Mouse (Mus musculus) neural tube, embryonic 14.5 days (tissue): Measurements from ENCODE around the gene Gpd1. TPM values are rescaled to one million over a fixed set of nuclear protein-coding genes. Genes with fewer than 3 reads are reported as not detected.

Source experiments
- ATAC-seq: fragments of 200-750 bp; cut with Nextera tagmentation; 2 replicates; pipeline ENCODE4 v1.8.0; 2017; ENCODE audit warnings: low read depth, mild to moderate bottlenecking, moderate TSS enrichment, moderate library complexity
- H3K27ac ChIP-seq: fragments of 300-500 bp; sonication (generic); 2 replicates; pipeline ENCODE4 v1.5.1; 2014; ENCODE audit warnings: low read depth, mild to moderate bottlenecking, control low read depth, low read length, moderate library complexity, mixed read lengths
- H3K27me3 ChIP-seq: fragments of 300-500 bp; sonication (generic); 2 replicates; pipeline ENCODE4 v1.6.1; 2014; ENCODE audit warnings: low read length; ENCODE audit not compliant: control insufficient read depth, insufficient read depth
- H3K36me3 ChIP-seq: fragments of 300-500 bp; sonication (generic); 2 replicates; pipeline ENCODE4 v1.6.1; 2014; ENCODE audit warnings: low read length, mixed read lengths; ENCODE audit not compliant: control insufficient read depth, insufficient read depth
- H3K4me1 ChIP-seq: fragments of 300-500 bp; sonication (generic); 2 replicates; pipeline ENCODE4 v1.6.1; 2014; ENCODE audit warnings: low read length; ENCODE audit not compliant: control insufficient read depth, insufficient read depth
- H3K4me2 ChIP-seq: fragments of 300-500 bp; sonication (generic); 2 replicates; pipeline ENCODE4 v1.6.1; 2014; ENCODE audit warnings: mild to moderate bottlenecking, low read depth, low read length, control low read depth
- H3K4me3 ChIP-seq: fragments of 300-500 bp; sonication (generic); 2 replicates; pipeline ENCODE4 v1.5.1; 2014; ENCODE audit warnings: low read depth, low read length, control low read depth, mixed read lengths
- H3K9ac ChIP-seq: fragments of 300-500 bp; sonication (generic); replicated peaks from 2 replicates; pipeline ENCODE4 v1.6.1; 2014; ENCODE audit warnings: low read depth, mild to moderate bottlenecking, control low read depth, low read length, mixed read lengths
- H3K9me3 ChIP-seq: fragments of 300-500 bp; sonication (generic); 2 replicates; pipeline ENCODE4 v1.6.1; 2016; ENCODE audit warnings: low read length; ENCODE audit not compliant: control insufficient read depth
- WGBS: fragments of 180-500 bp; shearing (Covaris S2); extraction: QIAGEN DNeasy Blood & Tissue Kit; methylation state at CpG from one replicate; pipeline ENCODE4 v1.1.7; 2014; 5-methylcytosine and 5-hydroxymethylcytosine counted together
- polyA plus RNA-seq: library from polyadenylated mRNA; unstranded; fragments of >200 nt; fragmentation: Nextera tagmentation; extraction: Ambion mirVana; gene quantifications from 2 replicates; pipeline ENCODE4 v1.2.1, GENCODE M21; 2014

Gene Gpd1
- polyA plus RNA-seq, 1 experiment from 2014 or later, result 1.2 TPM

DNA sequence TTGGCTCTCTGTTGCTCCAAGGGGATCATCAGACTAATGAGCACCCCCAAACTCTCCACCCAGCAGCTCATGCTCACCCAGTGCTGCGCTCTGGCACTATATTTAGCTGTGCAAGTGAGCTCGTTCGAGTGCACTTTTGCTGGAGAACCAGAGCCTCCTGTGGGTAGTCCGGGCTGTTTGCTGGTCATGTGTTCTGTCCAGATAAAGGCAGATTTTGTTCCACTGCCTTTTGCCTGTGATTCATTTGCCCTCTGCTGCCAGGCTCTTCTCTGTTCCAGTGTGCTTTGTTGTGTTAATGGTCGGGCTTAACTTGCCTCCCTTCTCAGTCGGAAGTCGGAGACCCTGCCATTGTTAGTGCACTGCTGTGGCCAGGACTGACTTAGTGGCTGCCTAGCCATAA is 12.4 kb upstream of the Gpd1 start:
- no peak for ATAC-seq
- WGBS, result 14% methylated on average over 7 of the region's 7 CpGs

DNA sequence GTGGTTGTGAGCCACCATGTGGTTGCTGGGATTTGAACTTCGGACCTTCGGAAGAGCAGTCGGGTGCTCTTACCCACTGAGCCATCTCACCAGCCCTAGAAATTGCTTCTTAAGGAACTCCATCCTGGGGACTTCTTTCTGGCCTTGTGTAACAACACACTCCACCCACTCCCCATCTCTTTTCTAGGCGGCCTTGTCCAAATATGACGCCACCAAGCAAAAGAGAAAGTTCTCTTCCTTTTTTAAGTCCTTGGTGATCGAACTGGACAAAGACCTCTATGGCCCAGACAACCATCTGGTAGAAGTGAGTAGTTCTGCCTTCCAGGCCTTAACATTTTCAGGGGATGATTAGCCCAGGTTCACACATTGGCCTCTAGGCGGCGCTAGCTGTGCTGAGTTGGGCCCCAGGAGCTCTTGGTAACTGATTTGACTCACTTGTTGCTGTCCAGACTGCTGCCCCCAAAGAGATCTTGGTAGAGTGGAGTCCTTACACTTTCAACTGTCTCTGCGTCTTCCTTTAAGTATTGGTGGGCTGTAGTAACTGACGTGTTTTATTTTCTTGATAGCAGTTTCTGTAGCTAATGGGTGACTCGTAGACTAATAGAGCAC is 11.8 kb upstream of the Gpd1 start, which contains the start of gene Gm17349:
Gene Gm17349 (minus strand): TSS at position 51 of the 609 bp plus-strand sequence.
- no peak for ATAC-seq
- Histone ChIP-seq H3K27ac (peak within 1 kb of the TSS; percentile 99), H3K9me3 (no peaks in the 10 kb centered on the region), H3K27me3 (no peaks in the 10 kb centered on the region), H3K4me2 (peak within 1 kb of the TSS; percentile 99), H3K4me3 (peak within 1 kb of the TSS; percentile 78), H3K9ac (peak within 1 kb of the TSS; percentile 98), H3K4me1 (peaks cover 24% of the 10 kb centered on the region), H3K36me3 (peaks cover 50% of the 10 kb centered on the region)
- 64% methylated on average over 10 of the region's 11 CpGs for WGBS

More for the DNA sequence above, 12.4 kb upstream of the Gpd1 start:
- peak overlapping the region; percentile 99 for H3K4me2 ChIP-seq
- H3K4me1 ChIP-seq, result peaks cover 24% of the 10 kb centered on the region
- H3K9me3 ChIP-seq, result no peaks in the 10 kb centered on the region
- peak overlapping the region; percentile 78 for H3K4me3 ChIP-seq
- peaks cover 44% of the 10 kb centered on the region for H3K36me3 ChIP-seq
- peak overlapping the region; percentile 98 for H3K9ac ChIP-seq
- peak overlapping the region; percentile 99 for H3K27ac ChIP-seq
- no peaks in the 10 kb centered on the region for H3K27me3 ChIP-seq

GRCm38 (mm10) chr15:99708176-99708575 is 9.1 kb upstream of the Gpd1 start:
- Histone ChIP-seq H3K9me3 (no peaks in the 10 kb centered on the region), H3K36me3 (peaks cover 76% of the 10 kb centered on the region), H3K4me3 (no peak overlapping the region), H3K27me3 (no peaks in the 10 kb centered on the region), H3K4me1 (peaks cover 19% of the 10 kb centered on the region), H3K4me2 (no peak overlapping the region), H3K9ac (no peak overlapping the region), H3K27ac (no peak overlapping the region)
- no peak for ATAC-seq
- WGBS, result 96% methylated on average over 13 of the region's 13 CpGs

- H3K4me2 ChIP-seq, result no peak overlapping the region
- H3K4me1 ChIP-seq, result no peaks in the 10 kb centered on the region; the same call in 1 of the 2 replicates
- 95% methylated on average over 10 of the region's 10 CpGs for WGBS
- no peak overlapping the region for H3K9ac ChIP-seq
- H3K4me3 ChIP-seq, result no peak overlapping the region
- H3K36me3 ChIP-seq, result peaks cover 80% of the 10 kb centered on the region
- no peaks in the 10 kb centered on the region for H3K27me3 ChIP-seq
- no peak overlapping the region for H3K27ac ChIP-seq
- no peak for ATAC-seq
- no peaks in the 10 kb centered on the region for H3K9me3 ChIP-seq
These were observed 6.8 kb upstream of the Gpd1 start for GRCm38 (mm10) chr15:99710221-99711190.

DNA sequence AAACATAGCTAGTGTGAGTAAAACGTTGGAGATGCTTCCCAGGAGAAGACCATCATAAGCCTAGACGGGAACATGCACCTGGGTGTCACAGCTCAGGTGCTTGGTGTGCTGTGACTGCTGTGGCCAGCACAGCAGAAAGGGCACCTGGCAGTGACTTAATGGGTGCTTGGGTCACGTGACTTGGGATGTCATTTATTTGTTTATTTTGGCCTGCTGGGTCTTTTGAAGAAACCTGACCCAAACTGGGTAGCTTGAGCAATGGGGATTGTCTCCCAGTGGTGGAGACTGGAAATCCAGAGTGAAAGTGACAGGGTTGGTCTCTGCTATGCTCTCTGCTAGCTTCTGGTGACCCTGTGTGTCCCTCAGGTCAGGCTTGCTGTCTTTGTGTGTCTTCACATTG is 5.8 kb upstream of the Gpd1 start:
- no peak overlapping the region for H3K4me2 ChIP-seq
- no peak overlapping the region for H3K4me3 ChIP-seq
- H3K9me3 ChIP-seq, result no peaks in the 10 kb centered on the region
- peaks cover 73% of the 10 kb centered on the region for H3K36me3 ChIP-seq
- no peak overlapping the region for H3K9ac ChIP-seq
- peaks cover 3% of the 10 kb centered on the region; the same call in 1 of the 2 replicates for H3K4me1 ChIP-seq
- WGBS, result 76% methylated on average over 3 of the region's 3 CpGs
- no peak for ATAC-seq
- no peaks in the 10 kb centered on the region for H3K27me3 ChIP-seq
- H3K27ac ChIP-seq, result no peak overlapping the region

GRCm38 (mm10) chr15:99712666-99713559 is 4.4 kb upstream of the Gpd1 start:
- ATAC-seq, result no peak
- H3K4me1 ChIP-seq, result peaks cover 3% of the 10 kb centered on the region; the same call in 1 of the 2 replicates
- no peak overlapping the region for H3K27ac ChIP-seq
- no peaks in the 10 kb centered on the region for H3K27me3 ChIP-seq
- H3K9me3 ChIP-seq, result no peaks in the 10 kb centered on the region
- no peak overlapping the region for H3K4me2 ChIP-seq
- 69% methylated on average over 13 of the region's 13 CpGs for WGBS
- H3K4me3 ChIP-seq, result no peak overlapping the region
- H3K36me3 ChIP-seq, result peaks cover 61% of the 10 kb centered on the region
- H3K9ac ChIP-seq, result no peak overlapping the region

GRCm38 (mm10) chr15:99713569-99713968 is 3.7 kb upstream of the Gpd1 start:
- Histone ChIP-seq H3K27ac (no peak overlapping the region; the same call in 1 of the 2 replicates), H3K4me3 (no peak overlapping the region), H3K9me3 (no peaks in the 10 kb centered on the region), H3K4me1 (peaks cover 3% of the 10 kb centered on the region; the same call in 1 of the 2 replicates), H3K9ac (no peak overlapping the region), H3K27me3 (no peaks in the 10 kb centered on the region), H3K4me2 (no peak overlapping the region), H3K36me3 (peaks cover 58% of the 10 kb centered on the region)
- WGBS, result 69% methylated on average over 3 of the region's 3 CpGs
- ATAC-seq, result no peak

DNA sequence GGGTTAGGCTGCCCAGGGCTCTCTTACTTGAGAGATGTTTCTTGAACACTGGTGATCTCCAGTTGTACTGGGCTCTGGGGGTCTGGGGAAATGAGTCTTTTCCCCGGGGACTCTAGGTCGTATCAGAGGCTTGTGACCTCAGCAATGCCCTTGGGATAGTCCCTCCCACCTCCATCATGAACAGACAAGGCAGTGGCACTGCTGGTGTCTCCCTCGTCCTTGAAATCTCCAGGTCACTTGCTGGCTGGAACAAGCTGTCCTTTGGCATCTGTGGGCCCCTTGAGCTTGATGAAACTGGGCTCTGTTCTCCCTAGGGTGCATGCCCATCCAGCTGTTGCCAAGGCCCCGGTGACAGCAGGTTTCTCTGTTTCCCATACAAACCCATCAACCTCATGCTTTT is 3.1 kb upstream of the Gpd1 start:
- 53% methylated on average over 4 of the region's 4 CpGs for WGBS
- H3K4me1 ChIP-seq, result peaks cover 3% of the 10 kb centered on the region; the same call in 1 of the 2 replicates
- ATAC-seq, result no peak
- no peaks in the 10 kb centered on the region for H3K27me3 ChIP-seq
- H3K9ac ChIP-seq, result no peak overlapping the region
- peaks cover 52% of the 10 kb centered on the region for H3K36me3 ChIP-seq
- peak overlapping the region; percentile 52 for H3K27ac ChIP-seq
- H3K4me2 ChIP-seq, result no peak overlapping the region
- H3K4me3 ChIP-seq, result no peak overlapping the region
- H3K9me3 ChIP-seq, result no peaks in the 10 kb centered on the region
